Mouse (Mus musculus): ENCODE results near the gene Grin3a.

Grin3a gene

GRCm38 (mm10) chr4:49845612-49845985, at the start of gene Grin3a:
Gene Grin3a, minus strand, starts transcription at chr4:49845744.
- peak; percentile 9 for DNase-seq

- no peak for DNase-seq
Observed at GRCm38 (mm10) chr4:49891835-49892301, 46.3 kb upstream of the Grin3a start.

GRCm38 (mm10) chr4:49877084-49877483, 31.5 kb upstream of the Grin3a start:
- no peak for DNase-seq

- no peak for DNase-seq
Observed at GRCm38 (mm10) chr4:49860611-49861010, 15.1 kb upstream of the Grin3a start.

GRCm38 (mm10) chr4:49844828-49845611, 524 bp downstream of the Grin3a start:
- DNase-seq = no peak

- DNase-seq = no peak
Observed at GRCm38 (mm10) chr4:49844274-49844827, 1.2 kb downstream of the Grin3a start.

GRCm38 (mm10) chr4:49843787-49844186, 1.8 kb downstream of the Grin3a start:
- no peak for DNase-seq

- no peak for DNase-seq
Observed at GRCm38 (mm10) chr4:49832035-49832434, 13.5 kb downstream of the Grin3a start.

- DNase-seq = no peak
Observed at GRCm38 (mm10) chr4:49813852-49814251, 31.7 kb downstream of the Grin3a start.

GRCm38 (mm10) chr4:49806791-49807190, 38.8 kb downstream of the Grin3a start:
- no peak for DNase-seq

- DNase-seq = no peak
Observed at GRCm38 (mm10) chr4:49799338-49799737, 46.2 kb downstream of the Grin3a start.

- DNase-seq = no peak
Observed at GRCm38 (mm10) chr4:49788971-49789370, 56.6 kb downstream of the Grin3a start.

- DNase-seq = no peak
Observed at GRCm38 (mm10) chr4:49742847-49743246, 102.7 kb downstream of the Grin3a start.

- no peak for DNase-seq
Observed at GRCm38 (mm10) chr4:49741942-49742341, 103.6 kb downstream of the Grin3a start.

- no peak for DNase-seq
Observed at GRCm38 (mm10) chr4:49740796-49741766, 104.5 kb downstream of the Grin3a start.

- no peak for DNase-seq
Observed at GRCm38 (mm10) chr4:49739561-49739960, 106.0 kb downstream of the Grin3a start.

GRCm38 (mm10) chr4:49729326-49729725, 116.2 kb downstream of the Grin3a start:
- DNase-seq = no peak

GRCm38 (mm10) chr4:49723908-49724307, 121.6 kb downstream of the Grin3a start:
- DNase-seq = no peak

GRCm38 (mm10) chr4:49691405-49692194, 153.9 kb downstream of the Grin3a start:
- DNase-seq = no peak

GRCm38 (mm10) chr4:49688594-49689288, 156.8 kb downstream of the Grin3a start:
- DNase-seq = peak; percentile 23

GRCm38 (mm10) chr4:49681812-49682211, 163.7 kb downstream of the Grin3a start, which contains the start of gene Ppp3r2:
Gene Ppp3r2, minus strand, starts transcription at chr4:49682024.
- DNase-seq = no peak
